Mouse (Mus musculus): ENCODE data around the gene Slc46a1. TPM values are rescaled to one million over a fixed set of nuclear protein-coding genes. Genes with fewer than 3 reads are reported as not detected.

The Slc46a1 gene
- polyA plus RNA-seq (2012; rRNA removed) = 58.5 and 77.0 TPM in 2 replicates

DNA sequence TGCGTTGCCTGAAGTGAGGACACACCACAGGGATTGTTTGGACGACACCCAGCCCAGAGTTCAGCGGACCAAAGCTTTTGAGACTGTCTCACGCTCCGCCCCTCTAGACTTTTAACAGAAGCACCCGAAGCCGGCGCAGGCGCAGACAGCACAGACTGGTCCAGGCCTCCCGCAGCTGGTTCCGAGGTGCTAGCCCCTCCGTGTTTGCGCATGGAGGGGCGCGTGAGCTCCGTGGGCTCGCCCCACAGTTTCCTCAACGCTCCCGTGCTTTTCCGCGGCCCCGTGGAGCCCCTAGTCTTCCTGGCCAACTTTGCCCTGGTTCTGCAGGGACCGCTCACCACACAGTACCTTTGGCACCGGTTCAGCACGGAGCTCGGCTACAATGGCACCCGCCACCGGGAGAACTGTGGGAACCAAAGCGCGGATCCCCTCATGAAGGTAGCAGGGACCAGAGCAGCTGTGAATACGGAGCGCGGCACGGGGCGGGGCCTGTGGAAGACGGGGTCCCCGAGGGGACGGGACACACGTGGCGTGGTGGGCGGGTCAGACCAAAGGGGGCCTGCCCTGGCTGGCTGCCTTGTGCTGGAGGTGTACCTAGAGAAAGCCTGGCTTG lies at the start of gene Slc46a1:
Gene Slc46a1, plus strand, starts transcription at position 130 of the 613 bp plus-strand sequence.
- peak; percentile 36 for DNase-seq (ENCODE audit: low read depth)

GRCm38 (mm10) chr11:78416854-78417253 lies 48.6 kb upstream of the Slc46a1 start:
- no peak for DNase-seq (ENCODE audit: low read depth)

DNA sequence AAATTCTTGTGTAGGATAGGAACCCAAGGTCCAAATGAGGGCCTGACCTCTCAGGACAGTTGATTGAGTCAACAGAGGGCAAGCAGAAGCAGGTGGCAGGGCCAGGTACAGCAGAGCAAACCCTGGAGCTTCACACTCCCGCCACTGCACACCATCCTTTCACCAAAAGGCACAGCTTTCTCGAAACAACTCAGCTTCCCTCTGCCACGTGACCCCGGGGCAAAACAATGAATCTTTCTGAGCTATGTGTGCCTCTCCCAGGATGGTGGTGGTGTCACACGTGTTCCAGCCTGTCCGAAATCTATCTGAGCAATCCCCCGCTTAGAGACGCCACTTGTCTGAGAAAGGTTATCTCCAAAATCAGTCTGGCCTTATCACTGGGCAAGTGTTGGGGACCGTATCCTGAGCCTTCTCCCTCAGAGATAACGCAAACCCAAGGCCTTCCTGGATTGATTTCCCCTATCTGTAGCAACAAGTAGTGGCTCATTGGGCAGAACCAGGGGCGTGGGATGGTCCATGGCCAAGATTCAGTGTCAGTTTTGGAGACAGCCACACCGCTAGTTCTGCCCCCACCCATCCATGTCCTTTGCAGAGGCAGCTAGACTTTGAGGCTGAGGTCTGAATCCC lies 45.1 kb upstream of the Slc46a1 start:
- DNase-seq (ENCODE audit: low read depth) = no peak

DNA sequence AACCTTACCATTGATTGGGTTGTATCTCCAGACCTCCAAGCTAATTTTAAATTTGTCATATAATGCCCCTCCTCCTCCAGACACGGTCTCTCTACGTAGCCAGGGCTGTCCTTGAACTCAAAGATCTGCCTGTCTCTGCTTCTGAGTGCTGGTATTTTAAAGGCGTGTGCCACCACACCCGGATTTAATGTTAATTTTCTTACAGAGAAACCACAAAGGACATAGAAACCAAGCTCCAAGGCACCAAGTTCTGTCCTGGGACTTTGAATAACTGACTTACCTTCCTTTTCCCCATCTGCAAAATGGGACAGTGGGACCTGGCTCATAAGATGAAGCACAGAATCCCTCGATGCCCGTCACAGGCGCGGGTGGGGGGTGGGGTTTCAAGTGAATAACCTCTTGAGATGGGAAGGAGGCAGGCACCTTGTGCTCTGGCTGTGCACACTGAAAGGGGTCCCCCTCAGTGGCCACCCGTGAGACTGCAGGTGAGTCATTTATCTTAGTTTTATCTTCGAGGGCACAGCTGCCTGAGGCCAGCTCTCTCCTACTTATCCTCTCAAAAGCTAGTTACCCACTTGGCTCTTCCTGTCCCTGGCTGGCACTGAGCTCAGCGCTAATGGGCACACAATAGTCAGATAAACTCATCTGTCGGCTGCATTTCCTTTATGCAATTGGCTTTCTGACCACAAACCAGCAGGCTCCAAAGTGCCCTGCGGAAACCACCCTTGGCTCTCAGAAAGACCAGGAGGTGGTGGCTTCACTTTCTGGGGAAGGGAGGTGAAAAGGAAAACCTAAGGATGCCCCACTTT lies 44.1 kb upstream of the Slc46a1 start:
- DNase-seq (ENCODE audit: low read depth) = no peak

- no peak for DNase-seq (ENCODE audit: low read depth)
Measured at GRCm38 (mm10) chr11:78422055-78422819, 43.3 kb upstream of the Slc46a1 start, which contains the start of gene Slc13a2. Gene Slc13a2 (minus strand): TSS chr11:78422217.

DNA sequence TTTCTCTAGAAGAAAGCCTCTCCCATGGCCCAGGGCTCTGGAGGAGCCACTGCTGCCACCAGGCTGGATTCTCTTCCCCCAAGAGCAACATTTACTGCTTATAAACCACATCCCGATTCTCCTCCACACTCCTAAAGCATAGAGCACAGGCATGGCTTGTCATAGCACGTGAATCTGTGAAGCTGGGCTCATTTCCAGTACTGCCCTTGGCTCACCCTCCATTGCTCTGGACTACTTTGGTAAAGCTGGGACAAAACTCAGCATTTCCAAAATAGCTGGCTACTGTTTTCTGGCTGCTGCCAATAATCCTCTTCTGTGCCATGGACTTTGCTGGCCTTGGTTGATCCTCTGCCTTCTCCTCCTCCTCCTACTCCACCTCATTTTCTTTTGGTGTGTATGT lies 41.1 kb upstream of the Slc46a1 start:
- DNase-seq (ENCODE audit: low read depth) = no peak

DNA sequence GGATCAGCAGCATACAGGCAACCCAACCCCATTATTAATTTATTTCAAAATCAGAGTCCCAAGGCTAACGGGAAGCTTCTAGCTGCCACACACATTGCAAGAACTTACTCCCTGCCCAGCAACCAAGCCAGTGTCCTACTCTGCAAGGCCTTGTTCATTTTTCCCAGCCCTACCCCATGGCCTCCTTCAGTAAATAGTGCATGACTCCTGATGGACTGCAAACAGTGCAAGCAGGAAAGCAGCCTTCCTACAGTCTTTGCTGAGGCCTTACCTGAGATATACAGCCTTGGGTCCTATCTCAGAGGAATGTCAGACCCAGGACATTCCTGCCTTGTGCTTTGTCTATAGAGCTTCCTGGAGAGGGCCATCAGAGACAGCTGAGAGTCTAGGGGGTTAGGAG lies 39.9 kb upstream of the Slc46a1 start:
- DNase-seq (ENCODE audit: low read depth) = no peak

- no peak for DNase-seq (ENCODE audit: low read depth)
Measured at GRCm38 (mm10) chr11:78427655-78428054, 37.8 kb upstream of the Slc46a1 start.

- no peak for DNase-seq (ENCODE audit: low read depth)
Measured at GRCm38 (mm10) chr11:78428309-78428708, 37.2 kb upstream of the Slc46a1 start.

GRCm38 (mm10) chr11:78430195-78430878 lies 35.2 kb upstream of the Slc46a1 start:
- DNase-seq (ENCODE audit: low read depth) = no peak

DNA sequence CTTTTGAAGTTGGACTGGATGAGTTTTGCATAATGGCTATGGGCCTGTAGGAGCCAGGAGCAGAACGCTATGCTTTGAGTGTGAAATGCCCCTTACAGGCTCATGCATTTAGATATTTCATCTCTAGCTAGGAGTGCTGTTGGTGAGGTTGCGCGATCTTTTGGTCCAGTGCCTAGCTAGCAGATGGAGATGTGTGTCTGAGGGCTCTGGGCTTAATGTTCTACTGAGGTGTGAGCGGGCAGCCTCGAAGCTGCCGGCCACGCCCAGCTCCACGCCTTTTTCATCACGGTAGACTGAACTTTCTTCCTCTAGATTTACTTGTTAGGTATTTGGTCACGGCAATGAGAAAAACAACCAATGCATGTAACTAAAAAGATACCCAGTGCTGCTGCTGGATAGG lies 34.3 kb upstream of the Slc46a1 start:
- no peak for DNase-seq (ENCODE audit: low read depth)

GRCm38 (mm10) chr11:78434052-78434451 lies 31.4 kb upstream of the Slc46a1 start:
- no peak for DNase-seq (ENCODE audit: low read depth)

GRCm38 (mm10) chr11:78435776-78436349 lies 29.6 kb upstream of the Slc46a1 start:
- no peak for DNase-seq (ENCODE audit: low read depth)

DNA sequence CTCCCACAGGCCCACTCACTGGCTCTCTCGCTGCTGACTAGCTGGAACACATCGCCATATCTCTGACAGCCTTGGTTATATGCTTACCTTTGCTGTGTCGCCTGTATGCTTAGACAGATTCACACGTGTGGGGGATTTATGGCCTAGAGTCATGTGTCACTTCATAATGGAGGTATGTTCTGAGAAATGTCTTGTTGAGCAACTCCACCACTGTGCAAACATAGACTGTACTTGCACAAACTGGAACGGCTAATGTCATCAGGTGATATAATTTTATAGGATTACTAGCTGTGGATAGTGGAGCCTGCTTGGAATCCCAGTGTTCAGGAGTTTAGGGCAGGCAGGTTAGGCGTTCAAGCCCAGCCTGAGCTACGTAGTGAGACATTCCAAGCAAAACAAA lies 28.3 kb upstream of the Slc46a1 start:
- no peak for DNase-seq (ENCODE audit: low read depth)

DNA sequence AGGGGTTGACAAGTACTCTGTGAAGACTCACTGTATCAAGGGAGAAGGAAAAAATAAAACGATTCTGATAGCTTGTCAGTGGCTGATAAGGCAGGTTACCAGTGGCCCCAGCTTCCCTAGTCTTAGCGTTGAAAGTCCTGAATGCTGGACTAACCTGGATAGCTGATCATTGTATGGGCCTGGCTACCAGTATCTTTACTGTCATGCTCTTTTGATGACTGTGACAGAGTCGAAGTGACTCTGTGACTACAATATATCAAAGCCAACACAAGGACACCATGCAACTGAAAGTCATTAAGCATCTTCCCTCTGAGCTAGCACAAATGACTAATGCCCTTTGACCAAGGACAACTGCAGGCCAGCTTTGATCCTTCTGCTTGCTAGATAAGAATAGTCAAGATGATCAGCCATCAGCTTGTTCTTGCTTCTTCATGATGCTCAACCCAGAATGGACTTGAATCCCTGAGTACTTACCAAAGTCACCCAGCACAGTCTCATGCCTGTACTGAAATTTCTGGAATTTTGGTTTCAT lies 27.0 kb upstream of the Slc46a1 start:
- DNase-seq (ENCODE audit: low read depth) = no peak

DNA sequence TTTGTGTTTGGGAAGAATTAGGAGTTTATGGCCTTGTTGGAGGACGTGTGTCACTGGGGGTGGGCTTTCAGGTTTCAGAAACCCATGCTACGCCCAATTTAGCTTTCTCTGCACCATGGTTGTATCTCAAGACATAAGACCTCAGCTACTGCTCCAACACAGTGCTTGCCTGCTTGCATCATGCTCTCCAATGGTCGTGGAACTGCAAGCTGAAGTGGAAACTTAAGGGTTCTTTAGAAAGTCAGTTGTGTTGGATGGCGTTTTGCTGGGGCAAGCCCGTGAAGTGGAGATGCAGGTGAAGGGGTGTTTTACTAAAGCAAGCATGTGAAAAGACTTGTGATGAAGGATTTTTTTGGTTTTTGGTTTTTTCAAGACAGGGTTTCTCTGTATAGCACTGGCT lies 22.4 kb upstream of the Slc46a1 start:
- DNase-seq (ENCODE audit: low read depth) = no peak

DNA sequence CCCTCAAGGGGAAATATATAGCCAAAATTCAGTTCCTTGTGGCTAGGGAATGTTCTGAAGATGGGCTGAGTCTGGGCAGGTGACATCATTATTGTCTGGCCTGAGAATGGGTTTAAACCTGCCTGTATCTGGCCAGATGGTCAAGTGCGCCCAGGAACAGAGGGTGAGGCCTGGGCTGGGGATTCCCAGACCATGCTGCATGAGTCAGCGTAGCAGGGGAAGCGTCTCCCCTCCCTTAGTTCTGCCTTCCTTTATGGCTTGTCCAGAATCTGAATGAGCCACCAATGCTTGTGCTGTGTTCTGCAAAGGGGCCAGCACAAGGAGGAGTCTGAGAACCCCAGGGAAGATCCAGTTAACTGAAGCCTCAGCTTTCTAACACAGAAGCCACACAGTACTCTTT lies 18.3 kb upstream of the Slc46a1 start:
- DNase-seq (ENCODE audit: low read depth) = no peak

DNA sequence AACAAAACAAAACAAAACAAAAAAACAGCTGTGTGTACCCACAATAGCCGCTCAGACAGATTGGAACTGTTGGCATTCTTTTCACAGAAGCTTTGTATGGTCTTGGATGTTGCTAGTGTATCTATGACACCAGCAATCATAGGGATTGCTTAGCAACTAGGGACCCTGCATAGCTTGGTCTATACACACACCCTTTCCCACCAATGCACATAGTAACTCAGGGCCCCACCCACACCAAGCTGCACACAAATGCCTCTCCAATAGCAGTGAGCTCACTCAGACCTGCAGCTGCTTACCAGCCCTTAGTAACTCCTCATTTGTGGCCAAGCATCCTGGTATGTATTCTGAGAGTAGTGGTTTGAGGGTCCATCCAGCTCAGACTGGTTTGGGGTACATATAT lies 17.3 kb upstream of the Slc46a1 start:
- DNase-seq (ENCODE audit: low read depth) = no peak

GRCm38 (mm10) chr11:78450337-78450736 lies 15.2 kb upstream of the Slc46a1 start:
- no peak for DNase-seq (ENCODE audit: low read depth)

DNA sequence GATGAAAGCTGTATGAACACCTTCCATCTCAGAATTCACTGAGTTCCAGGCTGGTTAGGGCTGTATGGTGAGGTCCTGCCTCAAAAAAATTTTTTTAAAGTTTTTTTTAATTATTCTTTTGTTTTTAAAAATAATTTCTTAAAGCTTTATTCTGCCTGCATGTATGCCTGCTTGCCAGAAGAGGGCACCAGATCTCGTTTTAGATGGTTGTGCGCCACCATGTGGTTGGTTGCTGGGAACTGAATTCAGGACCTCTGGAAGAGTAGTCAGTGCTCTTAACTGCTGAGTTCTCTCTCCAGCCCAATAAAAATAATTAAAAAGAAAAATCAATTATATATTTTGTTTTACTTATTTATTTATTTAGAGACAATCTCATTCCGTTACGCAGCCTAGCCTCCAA lies 11.8 kb upstream of the Slc46a1 start:
- DNase-seq (ENCODE audit: low read depth) = no peak

DNA sequence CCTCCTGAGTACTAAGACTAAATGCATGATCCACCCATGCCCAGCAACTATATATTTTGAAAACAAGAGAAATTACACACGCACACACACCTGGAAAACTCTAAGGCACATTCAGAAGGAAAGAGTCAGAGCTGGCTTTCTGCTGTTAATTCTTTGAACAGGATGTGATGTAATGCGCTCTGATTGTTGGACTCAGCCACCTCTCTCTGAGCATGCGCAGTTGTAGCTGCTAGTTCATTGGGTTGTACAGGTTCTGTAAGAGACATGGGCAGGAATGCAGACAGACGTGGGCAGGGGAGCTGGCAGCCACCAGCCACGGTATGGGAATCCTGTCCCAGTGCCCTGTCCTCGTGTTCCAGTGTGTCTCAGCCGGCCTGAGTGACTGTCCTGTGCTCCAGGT lies 11.2 kb upstream of the Slc46a1 start:
- DNase-seq (ENCODE audit: low read depth) = no peak
